Mouse (Mus musculus): ENCODE data around the gene Cdc45.
"Not testable (repeated sequence)": the region's sequence is repeated elsewhere in the genome, so short reads cannot be mapped to it uniquely, and the experiment has no call there.

Gene Cdc45

DNA sequence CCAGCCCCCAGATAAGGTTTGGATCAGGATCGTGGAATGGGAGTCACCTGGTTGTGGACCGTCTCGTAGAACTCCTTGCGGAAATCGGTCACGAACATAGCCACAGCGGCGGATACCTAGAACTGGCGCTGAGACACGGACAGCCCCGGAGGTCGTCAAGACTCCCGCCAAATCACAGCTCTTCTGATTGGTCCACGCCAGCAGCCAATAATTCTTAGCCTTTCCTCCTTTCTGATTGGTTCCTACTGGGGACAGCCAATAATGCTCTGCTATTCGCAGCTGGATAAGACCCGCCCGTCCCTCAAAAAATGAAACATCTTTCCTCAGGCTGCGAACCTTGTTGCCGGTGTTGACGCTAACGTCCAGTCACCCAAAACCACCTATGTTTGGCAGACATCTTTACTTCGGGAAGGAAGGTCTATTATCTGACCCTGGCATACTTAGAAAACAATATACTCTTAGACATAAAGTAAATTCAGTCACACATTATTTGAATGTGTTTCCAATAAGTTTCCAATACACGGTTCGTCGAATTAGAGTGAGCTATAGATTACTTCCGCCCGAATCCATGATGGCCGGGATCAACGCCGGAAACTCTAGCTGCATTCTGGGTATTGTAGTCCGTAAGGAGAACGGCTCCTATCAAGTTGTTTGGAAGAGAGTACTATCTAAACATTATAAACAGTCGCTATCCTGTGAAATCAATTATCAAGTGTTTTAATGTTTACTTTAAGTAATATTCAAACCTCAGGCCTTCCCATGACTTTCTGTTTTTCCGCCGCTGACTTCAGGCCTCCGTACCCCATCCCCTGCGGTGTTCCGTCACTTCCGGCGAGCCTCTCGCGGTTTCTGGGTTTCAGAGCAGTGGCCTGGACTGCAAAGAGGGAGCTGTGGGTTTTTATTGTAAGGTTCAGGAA, at the start of gene Cdc45, which contains the start of gene Ufd1:
TSS of gene Cdc45 (minus strand) at position 520 of the 917 bp plus-strand sequence.
TSS of gene Ufd1 (plus strand) at position 312 of the 917 bp plus-strand sequence.
- DNase-seq (ENCODE audit: low spot score in 2 of 2): peak; percentile 62 to 80

DNA sequence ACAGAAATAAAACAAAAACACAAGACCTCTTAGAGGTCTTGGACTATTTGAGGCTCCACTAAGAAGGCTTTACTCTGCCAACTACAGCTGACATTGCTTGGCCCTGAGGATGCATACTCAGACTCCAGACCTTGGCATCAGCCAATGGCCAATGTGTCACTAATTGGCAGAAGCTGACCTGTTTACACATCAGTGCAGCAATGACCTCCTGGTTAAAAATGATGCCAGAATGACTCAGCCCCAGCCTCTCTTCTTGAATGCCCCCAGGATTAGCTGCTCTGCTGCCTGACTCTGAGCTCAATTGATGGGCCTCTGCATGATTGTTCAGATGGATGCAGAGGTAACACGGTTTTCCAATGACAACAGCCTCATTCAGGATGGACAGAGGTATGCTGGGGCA, 48.4 kb upstream of the Cdc45 start:
- DNase-seq (ENCODE audit: low spot score in 2 of 2): no peak

DNA sequence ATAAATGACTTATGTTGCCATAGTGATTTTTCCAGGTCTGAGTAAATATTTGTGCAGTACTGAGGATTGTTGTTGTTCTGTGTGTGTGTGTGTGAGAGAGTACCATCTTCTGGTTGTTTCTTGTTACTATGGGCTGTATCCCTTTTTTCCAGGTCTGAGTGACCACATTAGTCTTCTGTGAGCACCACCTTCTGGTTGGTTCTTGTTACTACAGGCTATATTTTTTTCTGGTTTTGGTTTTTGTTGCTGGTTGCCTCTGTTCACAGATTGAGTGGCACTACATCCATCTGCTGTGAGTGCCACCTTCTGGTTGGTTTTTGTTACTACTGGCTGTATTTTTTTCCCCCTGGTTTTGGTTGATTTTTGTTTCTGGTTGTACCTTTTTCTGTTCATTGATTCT, 46.8 kb upstream of the Cdc45 start:
- DNase-seq (ENCODE audit: low spot score in 2 of 2): no peak

DNA sequence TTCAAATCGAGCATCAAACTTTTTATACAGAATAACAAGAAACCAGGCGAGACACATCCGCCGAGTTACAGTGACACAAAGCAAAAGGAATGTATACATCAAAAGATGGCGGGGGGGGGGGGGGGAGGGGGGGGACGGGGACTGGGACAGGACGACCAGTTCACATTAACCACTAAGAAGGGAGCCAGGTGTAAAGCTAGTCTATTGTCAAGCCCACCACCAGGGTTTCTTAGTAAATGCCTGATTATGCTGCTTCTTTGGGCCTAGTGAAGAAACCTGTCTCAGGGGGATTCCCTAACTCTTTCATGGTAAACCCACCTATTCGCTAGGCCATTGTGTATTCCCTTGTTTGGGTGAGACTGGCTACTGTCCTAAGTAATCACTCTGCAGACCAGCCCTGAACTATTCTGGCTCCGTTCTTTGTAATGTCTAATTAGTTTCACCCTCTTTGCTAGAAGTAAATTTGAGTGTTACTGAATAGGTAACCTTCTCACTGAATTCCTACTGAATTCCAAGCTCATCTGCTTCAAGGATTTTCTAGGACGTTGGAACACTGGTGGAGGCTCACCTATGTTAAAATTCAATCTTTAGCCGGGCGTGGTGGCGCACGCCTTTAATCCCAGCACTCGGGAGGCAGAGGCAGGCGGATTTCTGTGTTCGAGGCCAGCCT, 37.9 kb upstream of the Cdc45 start:
- not testable (repeated sequence) for DNase-seq (ENCODE audit: low spot score in 2 of 2)

DNA sequence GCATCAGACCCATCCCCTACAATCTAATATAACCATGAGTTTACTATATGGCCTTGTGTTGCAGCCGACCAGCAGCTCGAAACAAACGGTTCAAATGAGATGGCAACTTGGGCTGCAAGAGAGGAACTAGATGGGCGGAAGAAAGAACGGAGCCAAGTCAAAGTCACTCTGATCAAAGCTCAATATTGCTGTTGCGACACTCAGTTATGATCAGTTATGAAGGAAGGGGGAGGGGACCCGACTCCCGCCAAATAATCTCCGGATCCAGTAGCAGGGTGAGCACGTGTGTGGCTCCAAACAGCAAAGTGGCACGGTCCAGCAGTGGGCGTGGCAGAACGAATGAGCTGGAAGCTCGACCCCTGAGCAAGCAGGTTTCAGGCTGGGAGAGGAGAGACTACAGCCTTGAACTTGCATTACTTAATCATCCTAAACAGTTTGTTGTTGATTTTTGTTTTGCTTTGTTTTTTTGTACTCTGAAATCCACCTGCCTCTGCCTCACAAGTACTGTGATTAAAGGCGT, 34.6 kb upstream of the Cdc45 start:
- no peak for DNase-seq (ENCODE audit: low spot score in 2 of 2)

DNA sequence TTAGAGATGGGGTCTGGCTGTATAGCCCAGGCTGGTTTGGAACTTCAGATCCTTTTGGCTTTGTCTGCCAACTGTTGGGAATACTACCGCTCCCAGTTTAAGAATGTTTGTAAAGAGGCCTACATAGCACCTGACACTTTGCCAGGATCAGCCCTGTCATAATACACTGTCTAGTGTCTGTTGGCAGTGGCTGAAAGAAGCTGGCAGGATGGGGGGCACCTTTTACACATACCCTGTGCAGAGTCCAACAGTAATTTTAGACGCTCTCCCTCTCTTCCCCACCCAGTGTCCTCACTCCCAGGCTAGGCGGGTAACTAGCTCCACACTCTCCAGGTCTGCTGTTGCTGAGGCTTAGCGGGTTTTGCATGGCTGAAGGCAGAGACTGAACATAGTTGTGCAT, 26.6 kb upstream of the Cdc45 start:
- no peak for DNase-seq (ENCODE audit: low spot score in 2 of 2)

DNA sequence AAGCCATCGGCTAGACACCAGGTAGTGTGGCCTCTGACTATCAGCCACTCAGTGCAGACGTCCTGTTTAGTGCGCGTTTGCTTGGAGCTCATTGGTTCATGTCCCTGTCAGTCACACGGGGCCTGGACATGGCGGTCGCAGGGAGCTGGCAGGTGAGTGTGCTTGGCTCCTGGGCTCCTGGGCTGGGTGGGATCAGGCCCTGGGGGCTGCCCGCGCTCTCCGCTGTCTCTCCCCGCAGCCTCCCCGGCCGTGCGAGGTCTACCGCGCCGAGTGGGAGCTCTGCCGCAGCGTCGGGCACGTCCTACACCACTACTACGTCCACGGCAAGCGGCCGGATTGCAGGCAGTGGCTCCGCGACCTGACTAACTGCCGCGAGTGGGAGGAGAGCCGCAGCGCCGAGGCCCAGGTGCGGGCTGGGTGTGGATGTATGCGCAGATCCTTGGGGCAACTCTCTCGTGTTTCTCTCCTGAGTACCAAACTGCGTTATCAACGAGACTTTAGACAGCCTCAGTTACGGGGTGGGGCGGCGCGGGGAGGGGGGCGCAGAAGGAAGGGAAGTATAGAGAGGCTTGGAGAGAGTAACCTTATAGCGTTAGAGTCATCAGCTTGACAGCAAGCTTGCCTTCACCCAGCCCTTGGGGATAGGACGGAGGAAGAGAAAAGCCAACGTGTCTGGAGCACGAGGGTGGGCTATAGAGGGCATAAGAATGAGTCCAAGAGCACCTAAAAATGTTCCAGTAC, 24.9 kb upstream of the Cdc45 start, which contains the start of the genes 2510002D24Rik and Gm28539:
TSS of gene 2510002D24Rik (plus strand) at position 111 of the 741 bp plus-strand sequence.
TSS of gene Gm28539 (plus strand) at position 117 of the 741 bp plus-strand sequence.
- DNase-seq (ENCODE audit: low spot score in 2 of 2): peak; percentile 91 to 96

DNA sequence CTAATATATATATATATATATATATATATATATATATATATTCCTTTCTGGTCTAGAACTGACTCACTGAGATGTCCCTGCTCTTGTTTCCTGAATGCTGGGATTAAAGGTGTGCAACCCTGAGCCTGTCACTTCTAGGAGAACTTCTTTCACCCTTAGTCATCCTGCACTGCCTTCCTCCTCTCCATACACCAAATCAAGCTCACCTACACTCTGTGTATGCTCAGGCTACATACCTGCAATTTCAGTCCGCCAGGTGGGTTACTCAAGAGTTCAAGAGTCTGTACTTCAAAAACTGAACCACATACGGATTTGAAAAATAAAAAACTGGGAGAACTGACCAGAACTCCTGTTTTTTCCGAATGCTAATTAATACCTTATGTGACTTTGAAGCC, 24.3 kb upstream of the Cdc45 start:
- no peak for DNase-seq (ENCODE audit: low spot score in 2 of 2)

DNA sequence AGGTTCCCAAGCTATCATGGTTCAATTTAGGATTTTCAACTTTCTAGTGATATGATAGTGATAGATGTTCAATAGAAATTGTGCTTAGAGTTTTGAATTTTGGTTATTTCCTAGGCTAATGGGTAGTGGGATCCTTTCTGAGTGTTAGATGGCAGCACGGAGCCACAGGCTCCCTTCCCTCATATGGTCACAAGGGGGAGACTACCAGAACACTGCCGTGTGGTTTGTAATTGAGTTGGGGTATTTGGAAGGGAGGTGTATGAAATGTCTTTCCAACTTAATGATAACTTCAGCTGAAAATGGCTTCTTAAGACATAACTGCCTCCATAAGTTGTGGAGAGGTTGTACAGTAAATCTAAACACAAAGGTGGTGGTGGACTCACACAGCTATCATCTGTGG, 21.7 kb upstream of the Cdc45 start:
- DNase-seq (ENCODE audit: low spot score in 2 of 2): no peak

DNA sequence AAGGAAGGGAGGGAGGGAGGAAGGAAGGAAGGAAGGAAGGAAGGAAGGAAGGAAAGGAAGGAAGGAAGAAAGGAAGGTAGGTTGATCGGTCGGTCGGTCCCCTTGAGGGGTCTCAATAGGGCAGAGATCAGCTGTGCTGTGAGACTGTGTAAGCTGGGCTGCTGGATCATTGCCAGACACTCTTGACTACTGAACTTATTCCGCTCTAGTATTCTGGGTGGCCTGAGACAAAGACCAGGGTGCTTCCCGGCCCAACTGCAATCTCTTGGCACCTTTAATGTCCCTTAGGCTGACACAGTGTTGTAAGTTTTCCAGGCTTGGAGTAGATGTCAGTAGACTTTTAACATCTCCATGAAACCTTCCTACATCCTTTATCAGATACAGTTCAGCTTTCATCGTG, 17.3 kb upstream of the Cdc45 start:
- DNase-seq (ENCODE audit: low spot score in 2 of 2): no peak

DNA sequence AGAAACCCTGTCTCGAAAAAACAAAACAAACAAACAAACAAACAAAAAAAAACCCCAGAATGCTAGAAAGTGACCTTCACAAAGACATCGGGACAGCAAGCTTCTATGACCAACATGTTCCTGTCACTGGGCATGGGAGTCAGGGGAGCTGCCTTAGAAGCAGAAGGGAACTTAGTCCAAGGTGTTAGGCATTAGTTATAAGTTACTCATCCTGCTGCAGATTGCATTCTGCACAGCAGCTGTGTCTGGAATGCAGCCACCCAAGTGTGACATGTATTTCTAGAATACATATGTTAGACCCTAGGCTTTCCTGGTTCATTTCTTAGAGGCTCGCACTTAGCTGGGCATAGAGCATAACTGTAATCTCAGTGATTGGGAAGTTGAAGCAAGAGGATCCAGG, 16.8 kb upstream of the Cdc45 start:
- no peak for DNase-seq (ENCODE audit: low spot score in 2 of 2)

DNA sequence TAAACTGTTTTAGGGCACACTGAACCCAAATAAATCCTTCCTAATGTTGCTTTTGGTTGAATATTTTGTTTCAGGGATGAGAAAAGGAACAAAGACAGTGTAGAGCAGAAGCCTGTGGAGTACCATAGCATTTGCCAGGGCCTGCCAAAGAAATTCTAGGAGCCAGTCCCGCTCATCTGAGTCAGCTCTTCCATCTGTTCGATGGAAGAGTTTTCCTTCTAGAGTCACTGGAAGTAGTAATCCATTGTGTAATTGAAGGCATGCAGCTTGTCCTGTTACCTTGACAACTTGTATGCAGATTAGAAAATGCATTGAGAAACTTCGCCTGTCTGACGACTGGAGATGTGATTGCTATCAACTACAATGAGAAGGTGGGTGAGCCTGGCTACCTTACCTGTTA, 11.1 kb upstream of the Cdc45 start:
- no peak for DNase-seq (ENCODE audit: low spot score in 2 of 2)

DNA sequence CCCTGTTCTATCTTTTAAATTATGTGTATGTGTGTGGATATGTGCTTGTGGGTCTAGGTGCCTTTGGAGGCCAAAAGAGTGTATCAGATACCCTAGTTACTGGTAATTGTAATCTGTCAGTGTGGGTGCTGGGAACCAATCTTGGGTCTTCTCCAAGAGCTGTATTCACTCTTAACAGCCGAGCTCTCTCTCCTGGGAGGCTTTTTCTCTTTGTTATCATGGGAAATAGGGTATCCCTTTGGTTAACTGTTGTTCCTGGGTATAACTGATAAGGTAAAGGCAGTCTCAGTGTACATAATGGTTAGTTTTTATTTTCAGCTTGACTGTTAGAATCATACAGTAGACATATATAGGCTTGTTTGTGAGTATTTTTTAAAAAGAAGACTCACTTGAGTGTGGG, 10.6 kb upstream of the Cdc45 start:
- DNase-seq (ENCODE audit: low spot score in 2 of 2): no peak

DNA sequence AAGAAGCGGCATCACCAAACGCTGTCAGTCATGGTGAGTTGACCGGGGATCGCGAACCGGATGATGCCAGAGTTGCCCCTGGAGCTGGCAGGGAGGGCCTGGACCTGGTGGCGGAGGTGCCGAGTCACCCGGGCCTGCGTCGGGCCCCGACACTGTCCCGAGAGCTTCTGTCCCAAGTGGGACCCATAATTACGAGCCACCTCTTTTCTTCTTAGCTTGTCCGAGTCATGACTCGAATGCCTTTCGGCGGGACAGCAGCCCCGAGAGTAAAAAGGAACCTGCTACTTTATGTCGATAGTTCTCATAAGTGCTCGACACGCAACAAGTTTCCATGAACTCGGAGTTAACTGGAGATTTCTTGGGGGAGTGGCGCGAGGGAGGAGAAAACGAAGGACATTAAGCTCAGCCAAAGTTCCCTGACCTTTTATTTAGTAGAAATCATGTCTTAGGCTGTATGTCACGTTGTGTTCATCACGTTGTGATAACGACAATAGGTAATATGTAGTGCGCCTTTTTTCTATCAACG, 661 bp upstream of the Cdc45 start:
- no peak for DNase-seq (ENCODE audit: low spot score in 2 of 2)

DNA sequence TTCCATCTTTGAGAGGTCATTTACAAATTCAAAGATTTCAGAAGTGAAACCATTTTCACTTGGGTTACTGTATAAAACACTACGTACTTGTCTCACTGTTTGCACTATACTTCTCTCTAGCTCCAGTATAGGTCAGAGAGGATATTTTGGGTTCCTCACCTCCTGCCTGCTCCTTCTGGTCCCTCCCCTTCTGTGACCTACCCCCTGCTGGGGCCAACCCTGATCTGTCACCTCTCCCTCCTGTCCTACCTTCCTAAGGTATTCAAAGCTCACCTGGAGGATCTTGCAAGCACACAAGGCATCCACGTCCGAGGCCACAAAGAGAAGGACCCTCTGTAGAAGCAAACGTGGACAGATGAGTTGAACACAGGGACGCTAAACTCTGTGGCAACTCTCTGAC, 755 bp downstream of the Cdc45 start:
- DNase-seq (ENCODE audit: low spot score in 2 of 2): no peak

DNA sequence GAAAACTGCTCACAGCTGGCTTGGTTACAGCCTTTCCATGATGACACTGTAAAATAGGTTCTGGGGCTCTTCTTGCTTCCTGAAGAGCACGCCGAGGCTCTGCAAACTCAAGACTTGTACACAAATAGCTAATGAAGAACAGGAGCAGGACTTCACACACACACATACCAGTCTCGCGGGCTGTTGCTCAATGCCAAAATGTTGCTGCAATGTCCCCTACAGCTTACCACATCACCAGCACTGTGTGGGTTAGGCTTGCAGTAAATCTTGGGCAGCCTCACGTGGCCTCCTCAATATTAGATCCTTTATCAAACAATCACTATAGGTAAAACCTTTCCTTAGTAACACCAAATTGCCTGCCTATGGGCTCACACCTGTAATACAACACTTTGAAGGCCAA, 2.8 kb downstream of the Cdc45 start:
- no peak for DNase-seq (ENCODE audit: low spot score in 2 of 2)

DNA sequence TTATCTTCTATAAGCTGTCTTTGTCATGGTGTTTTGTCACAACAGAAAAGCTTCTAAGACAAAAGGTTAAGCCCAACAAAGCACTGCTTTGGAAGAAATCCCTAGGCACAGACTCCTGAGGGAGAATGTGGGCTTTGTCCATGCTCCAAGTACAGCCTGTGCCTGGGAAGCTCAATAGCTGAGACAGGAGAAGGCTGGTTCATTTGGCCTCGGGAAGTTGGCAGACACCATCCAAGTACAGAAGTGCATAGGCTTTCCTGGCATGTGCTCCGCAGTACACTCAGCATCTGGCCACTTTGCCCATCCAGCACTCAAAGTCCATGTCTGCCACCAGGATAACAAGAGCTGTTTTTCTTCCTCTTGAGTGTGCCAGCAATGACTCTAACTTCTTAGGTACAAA, 6.0 kb downstream of the Cdc45 start:
- no peak for DNase-seq (ENCODE audit: low spot score in 2 of 2)

DNA sequence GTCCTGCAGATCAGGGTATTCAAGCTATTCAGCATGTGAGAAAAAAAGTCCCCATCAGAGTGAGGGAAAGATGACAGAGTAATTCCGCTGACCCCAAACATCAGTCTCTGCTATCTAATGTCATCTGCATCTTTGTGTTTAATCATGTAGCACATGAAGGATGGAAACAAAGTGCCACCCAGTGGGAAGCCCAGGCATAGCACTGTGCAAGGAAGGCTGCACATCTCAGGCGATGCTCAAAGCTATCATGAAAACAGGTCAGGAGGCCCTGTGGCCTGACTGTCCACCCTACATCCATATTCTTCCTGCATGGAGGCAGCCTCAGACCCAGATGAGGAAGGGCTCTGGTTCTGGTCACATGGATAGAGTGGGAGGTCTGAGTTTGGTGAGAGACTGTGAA, 12.9 kb downstream of the Cdc45 start:
- peak; percentile 65 to 67 for DNase-seq (ENCODE audit: low spot score in 2 of 2)

DNA sequence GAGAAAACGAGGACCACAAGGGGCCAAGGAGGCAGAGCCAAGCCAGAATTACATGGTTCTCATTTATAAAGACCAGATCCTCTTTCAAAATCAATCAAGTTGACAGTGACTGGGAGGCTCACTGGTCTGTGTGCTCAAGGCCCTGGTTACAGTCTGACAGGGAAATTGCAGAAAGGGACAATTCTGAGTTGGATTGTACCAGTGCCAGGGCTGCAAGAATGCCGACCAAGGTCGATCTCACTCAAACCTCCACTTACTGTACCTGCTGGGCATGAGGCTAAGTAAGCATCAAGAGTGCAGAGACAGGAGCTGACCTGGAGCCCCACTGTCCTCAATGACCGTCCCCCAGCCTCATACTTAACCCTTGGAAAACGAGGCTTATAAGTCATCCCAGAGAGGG, 13.6 kb downstream of the Cdc45 start:
- no peak for DNase-seq (ENCODE audit: low spot score in 2 of 2)

DNA sequence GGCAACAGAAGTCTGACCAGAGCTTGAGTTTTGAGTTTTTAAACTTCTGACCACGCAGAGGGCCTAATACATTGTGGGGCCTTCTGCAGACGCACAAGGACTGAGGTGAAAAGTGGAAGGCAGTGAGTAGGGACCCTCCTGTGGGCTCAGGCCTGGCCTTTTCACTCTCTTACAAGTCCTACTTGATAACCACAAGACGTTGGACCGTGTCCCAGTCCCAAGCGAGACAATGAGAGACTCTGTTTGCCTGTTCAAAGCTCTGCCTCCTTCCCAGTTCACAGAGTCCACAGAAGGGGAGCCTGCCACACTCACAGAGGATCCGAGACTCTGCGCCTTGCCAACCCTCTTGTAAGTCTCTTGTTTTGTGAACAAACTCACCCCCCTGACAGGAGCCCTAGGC, 15.1 kb downstream of the Cdc45 start:
- no peak for DNase-seq (ENCODE audit: low spot score in 2 of 2)

DNA sequence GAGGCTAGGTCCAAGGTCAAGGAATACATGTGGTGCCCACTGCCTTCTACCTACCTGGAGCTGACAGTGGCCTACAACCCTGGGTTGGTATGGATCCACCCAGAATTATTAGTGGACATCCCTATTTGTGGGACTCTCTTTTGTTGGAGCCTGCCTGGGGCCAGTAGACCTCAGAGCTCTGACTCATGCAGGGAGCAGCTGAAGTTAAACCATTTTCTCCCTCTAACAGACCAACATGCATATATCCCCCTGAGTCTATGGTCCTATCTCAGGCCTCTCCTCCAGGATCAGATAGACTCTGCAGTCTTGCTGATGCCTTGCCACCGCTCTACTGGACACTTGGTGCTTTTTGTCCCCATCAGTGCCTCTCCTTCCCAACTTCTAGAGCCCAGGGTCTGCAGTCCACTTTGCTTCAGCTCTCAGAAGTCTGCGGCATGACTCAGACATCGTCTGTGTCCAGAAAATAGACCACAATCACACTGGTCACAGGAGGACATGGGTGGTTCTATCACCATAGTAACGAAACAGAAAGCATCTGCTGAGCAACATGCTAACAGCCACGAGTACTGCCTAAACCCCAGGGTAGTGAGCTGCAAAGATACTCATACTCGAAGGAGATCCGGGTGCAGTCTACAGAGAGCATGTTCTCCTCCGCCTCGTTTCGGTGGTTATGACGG, 16.4 kb downstream of the Cdc45 start:
- DNase-seq (ENCODE audit: low spot score in 2 of 2): peak in 1 of 2 experiments; percentile 12
